Mouse (Mus musculus): ENCODE results near the gene Gm8127.
"Not testable (repeated sequence)": the region's sequence is repeated elsewhere in the genome, so short reads cannot be mapped to it uniquely, and the experiment has no call there.

The Gm8127 gene

GRCm38 (mm10) chr14:43293503-43293902 is at the start of gene Gm8127:
TSS of gene Gm8127 (minus strand) at chr14:43293832.
- in situ Hi-C loops (cut with MboI; ENCODE audit: low sequenced_read_pairs): not testable (repeated sequence)

GRCm38 (mm10) chr14:43337646-43338045 is 44.0 kb upstream of the Gm8127 start:
- in situ Hi-C loops (cut with MboI; ENCODE audit: low sequenced_read_pairs): not testable (repeated sequence)

- in situ Hi-C loops (cut with MboI; ENCODE audit: low sequenced_read_pairs): not testable (repeated sequence)
Measured at GRCm38 (mm10) chr14:43331362-43331880, 37.8 kb upstream of the Gm8127 start.

- in situ Hi-C loops (cut with MboI; ENCODE audit: low sequenced_read_pairs): not testable (repeated sequence)
Measured at GRCm38 (mm10) chr14:43328603-43329002, 35.0 kb upstream of the Gm8127 start.

GRCm38 (mm10) chr14:43319516-43319915 is 25.9 kb upstream of the Gm8127 start:
- in situ Hi-C loops (cut with MboI; ENCODE audit: low sequenced_read_pairs): not testable (repeated sequence)

- in situ Hi-C loops (cut with MboI; ENCODE audit: low sequenced_read_pairs): not testable (repeated sequence)
Measured at GRCm38 (mm10) chr14:43278681-43279080, 15.0 kb downstream of the Gm8127 start.

- in situ Hi-C loops (cut with MboI; ENCODE audit: low sequenced_read_pairs): not testable (repeated sequence)
Measured at GRCm38 (mm10) chr14:43278146-43278545, 15.5 kb downstream of the Gm8127 start.

- in situ Hi-C loops (cut with MboI; ENCODE audit: low sequenced_read_pairs): not testable (repeated sequence)
Measured at GRCm38 (mm10) chr14:43277468-43277867, 16.2 kb downstream of the Gm8127 start.

- in situ Hi-C loops (cut with MboI; ENCODE audit: low sequenced_read_pairs): not testable (repeated sequence)
Measured at GRCm38 (mm10) chr14:43275752-43276151, 17.9 kb downstream of the Gm8127 start.

- in situ Hi-C loops (cut with MboI; ENCODE audit: low sequenced_read_pairs): not testable (repeated sequence)
Measured at GRCm38 (mm10) chr14:43274986-43275511, 18.6 kb downstream of the Gm8127 start, which contains the start of gene Gm9732. TSS of gene Gm9732 (plus strand) at chr14:43275036.

GRCm38 (mm10) chr14:43273161-43273560 is 20.5 kb downstream of the Gm8127 start:
- in situ Hi-C loops (cut with MboI; ENCODE audit: low sequenced_read_pairs): not testable (repeated sequence)

GRCm38 (mm10) chr14:43269211-43269610 is 24.4 kb downstream of the Gm8127 start:
- in situ Hi-C loops (cut with MboI; ENCODE audit: low sequenced_read_pairs): not testable (repeated sequence)

- in situ Hi-C loops (cut with MboI; ENCODE audit: low sequenced_read_pairs): not testable (repeated sequence)
Measured at GRCm38 (mm10) chr14:43268521-43269084, 25.0 kb downstream of the Gm8127 start.

- in situ Hi-C loops (cut with MboI; ENCODE audit: low sequenced_read_pairs): not testable (repeated sequence)
Measured at GRCm38 (mm10) chr14:43263421-43263820, 30.2 kb downstream of the Gm8127 start.

- in situ Hi-C loops (cut with MboI; ENCODE audit: low sequenced_read_pairs): not testable (repeated sequence)
Measured at GRCm38 (mm10) chr14:43258349-43258748, 35.3 kb downstream of the Gm8127 start, which contains the start of gene Gm8126. TSS of gene Gm8126 (plus strand) at chr14:43258649.

- in situ Hi-C loops (cut with MboI; ENCODE audit: low sequenced_read_pairs): not testable (repeated sequence)
Measured at GRCm38 (mm10) chr14:43256511-43256910, 37.1 kb downstream of the Gm8127 start.

GRCm38 (mm10) chr14:43250549-43251253 is 42.9 kb downstream of the Gm8127 start:
- in situ Hi-C loops (cut with MboI; ENCODE audit: low sequenced_read_pairs): not testable (repeated sequence)

GRCm38 (mm10) chr14:43249611-43250170 is 43.9 kb downstream of the Gm8127 start:
- in situ Hi-C loops (cut with MboI; ENCODE audit: low sequenced_read_pairs): not testable (repeated sequence)

Data from CH12F3 (cell line).